Mouse (Mus musculus) right cerebral cortex, postnatal 4 days (tissue): ENCODE measurements around the gene Naaladl1.
"Not testable (repeated sequence)": the region's sequence is repeated elsewhere in the genome, so short reads cannot be mapped to it uniquely, and the experiment has no call there.

Experiments
- DNase-seq: peaks from one replicate; pipeline ENCODE4 v3.0.0-alpha.2; 2022

Gene Naaladl1

DNA sequence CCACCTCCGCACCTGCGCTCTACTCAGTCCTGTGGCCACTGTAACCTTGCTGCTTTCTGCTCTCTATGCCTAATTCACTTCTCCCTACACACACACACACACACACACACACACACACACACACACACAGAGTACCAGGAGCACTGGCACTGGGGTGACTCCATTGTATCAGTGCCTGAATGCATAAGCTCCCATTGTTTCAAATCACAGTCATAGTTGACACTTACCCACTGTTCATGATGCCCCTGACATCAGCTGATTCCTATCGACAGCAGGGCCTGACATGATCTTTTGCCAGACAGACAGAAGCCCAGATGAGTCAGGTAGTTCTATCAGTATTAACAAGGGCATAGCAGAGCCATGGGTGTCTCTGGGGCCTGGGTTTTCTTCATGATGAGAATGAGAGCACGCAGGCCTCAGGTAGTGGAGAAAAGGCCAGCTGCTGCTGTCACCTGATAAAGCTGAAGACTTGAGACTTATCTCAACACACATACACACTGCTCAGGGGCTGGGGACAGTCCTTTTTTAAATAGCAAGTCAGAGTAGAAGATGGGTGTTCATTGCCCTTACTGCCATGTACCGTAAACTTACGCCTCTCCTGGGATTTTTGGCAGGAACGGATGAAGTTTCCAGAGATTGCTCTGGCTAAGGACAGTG lies 26.7 kb downstream of the Naaladl1 start:
- no peak for DNase-seq

- not testable (repeated sequence) for DNase-seq
Measured at GRCm38 (mm10) chr19:6133197-6133596, 27.6 kb downstream of the Naaladl1 start.

GRCm38 (mm10) chr19:6136397-6136796 lies 30.8 kb downstream of the Naaladl1 start:
- DNase-seq, result no peak

GRCm38 (mm10) chr19:6139701-6140100 lies 34.1 kb downstream of the Naaladl1 start:
- no peak for DNase-seq

DNA sequence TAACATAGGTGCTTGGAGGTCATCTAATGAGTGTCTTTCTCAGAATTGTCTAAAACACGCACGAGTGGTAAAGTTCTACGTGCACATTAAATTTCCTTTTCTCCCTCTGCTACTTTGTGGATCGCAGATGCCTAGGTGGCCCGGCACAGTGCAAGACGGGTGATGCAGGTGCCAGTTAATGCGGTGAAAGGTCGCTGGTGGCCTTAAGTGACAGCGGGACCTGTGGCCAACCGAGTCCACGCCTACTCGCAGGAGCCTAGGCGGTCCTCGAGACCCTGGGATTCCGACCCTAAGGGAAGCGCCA lies 34.7 kb downstream of the Naaladl1 start:
- DNase-seq, result no peak

GRCm38 (mm10) chr19:6140678-6141393 lies 35.3 kb downstream of the Naaladl1 start, which contains the start of gene Batf2:
TSS of gene Batf2 (plus strand) at chr19:6140983.
- peak; percentile 93 for DNase-seq

DNA sequence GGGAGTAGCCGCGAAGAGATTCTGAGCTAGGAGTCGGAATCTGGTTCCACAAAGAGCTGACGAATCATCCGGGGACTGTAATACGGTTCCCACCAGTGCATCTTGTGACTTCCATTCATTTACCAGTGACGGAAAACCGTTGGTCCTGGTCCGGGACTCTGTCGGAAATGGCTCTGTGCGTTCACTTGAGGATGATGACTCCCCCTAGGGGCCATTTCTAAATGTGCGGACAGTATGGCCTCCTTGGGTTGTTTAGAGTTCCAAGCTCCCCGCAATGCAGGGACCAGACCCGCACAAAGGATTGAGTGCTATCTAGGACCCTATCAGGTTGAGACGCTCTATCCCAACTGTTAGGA lies 35.8 kb downstream of the Naaladl1 start, which contains the start of gene Arl2:
TSS of gene Arl2 (minus strand) at position 155 of the 356 bp plus-strand sequence.
- peak; percentile 73 for DNase-seq

DNA sequence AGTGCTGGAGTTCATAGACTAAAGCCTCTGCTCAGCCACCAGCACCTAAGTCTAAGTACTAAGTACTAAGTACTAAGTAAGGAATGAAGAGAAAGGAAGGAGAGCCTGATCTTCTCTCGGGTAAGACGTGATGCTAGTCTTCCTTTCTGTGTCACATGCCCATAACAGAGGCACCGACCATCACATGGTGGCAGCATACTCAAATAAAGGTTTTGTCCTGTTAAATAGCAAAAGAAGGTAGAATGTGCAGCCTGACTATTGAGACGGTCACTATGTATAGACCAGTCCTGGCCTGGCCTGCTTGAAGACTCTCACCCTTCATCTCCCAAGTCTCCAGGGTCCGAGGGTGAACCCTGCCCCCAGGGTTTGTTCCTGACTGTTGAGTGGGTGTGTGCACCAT lies 39.3 kb downstream of the Naaladl1 start:
- DNase-seq, result no peak

GRCm38 (mm10) chr19:6155174-6155573 lies 49.6 kb downstream of the Naaladl1 start:
- no peak for DNase-seq

- no peak for DNase-seq
Measured at GRCm38 (mm10) chr19:6156372-6156771, 50.8 kb downstream of the Naaladl1 start.

DNA sequence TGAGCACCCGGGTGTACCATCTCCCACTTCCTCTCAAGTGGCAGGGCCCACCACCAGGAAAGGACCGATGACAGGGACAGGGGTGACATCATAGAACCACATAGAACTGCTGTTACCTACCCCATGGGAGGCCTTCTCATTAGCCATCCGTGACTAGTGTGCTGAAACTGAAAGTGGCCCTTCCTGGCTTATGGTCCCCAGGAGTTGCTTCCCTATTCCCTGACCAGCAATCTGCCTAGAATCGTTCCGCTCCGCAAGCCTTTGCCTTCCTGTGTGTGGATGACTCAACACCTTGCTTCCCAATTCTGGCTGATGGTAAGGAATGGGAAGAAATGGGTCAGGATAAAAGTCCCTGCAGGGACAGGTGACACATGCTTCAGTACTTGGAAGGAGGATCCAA lies 51.6 kb downstream of the Naaladl1 start:
- no peak for DNase-seq

- no peak for DNase-seq
Measured at GRCm38 (mm10) chr19:6163872-6164547, 58.4 kb downstream of the Naaladl1 start.
